Mouse (Mus musculus): Measurements from ENCODE around the gene Vps41.
A peak's percentile ranks its signal among the peaks of the same experiment; 100 is the strongest.

The Vps41 gene

GRCm38 (mm10) chr13:18791724-18792123, 74.6 kb downstream of the Vps41 start:
- no peak for DNase-seq (ENCODE audit: extremely low spot score, low spot score)

- DNase-seq (ENCODE audit: extremely low spot score, low spot score), result no peak
These were observed 77.4 kb downstream of the Vps41 start for GRCm38 (mm10) chr13:18794454-18794853.

GRCm38 (mm10) chr13:18797555-18797954, 80.5 kb downstream of the Vps41 start:
- DNase-seq (ENCODE audit: extremely low spot score, low spot score), result no peak

- no peak for DNase-seq (ENCODE audit: extremely low spot score, low spot score)
These were observed 83.3 kb downstream of the Vps41 start for GRCm38 (mm10) chr13:18800434-18800833.

- no peak for DNase-seq (ENCODE audit: extremely low spot score, low spot score)
These were observed 92.4 kb downstream of the Vps41 start for GRCm38 (mm10) chr13:18809465-18809864.

- DNase-seq (ENCODE audit: extremely low spot score, low spot score), result peak; percentile 85
These were observed 93.0 kb downstream of the Vps41 start for GRCm38 (mm10) chr13:18809978-18810675.

GRCm38 (mm10) chr13:18824420-18825123, 107.5 kb downstream of the Vps41 start:
- DNase-seq (ENCODE audit: extremely low spot score, low spot score), result no peak

GRCm38 (mm10) chr13:18827029-18827428, 109.9 kb downstream of the Vps41 start:
- DNase-seq (ENCODE audit: extremely low spot score, low spot score), result no peak

- no peak for DNase-seq (ENCODE audit: extremely low spot score, low spot score)
These were observed 113.4 kb downstream of the Vps41 start for GRCm38 (mm10) chr13:18830486-18830885.

- DNase-seq (ENCODE audit: extremely low spot score, low spot score), result no peak
These were observed 122.1 kb downstream of the Vps41 start for GRCm38 (mm10) chr13:18839231-18839630.

- no peak for DNase-seq (ENCODE audit: extremely low spot score, low spot score)
These were observed 123.3 kb downstream of the Vps41 start for GRCm38 (mm10) chr13:18840366-18840765.

- DNase-seq (ENCODE audit: extremely low spot score, low spot score), result no peak
These were observed 123.9 kb downstream of the Vps41 start for GRCm38 (mm10) chr13:18841019-18841418.

GRCm38 (mm10) chr13:18841752-18842282, 124.7 kb downstream of the Vps41 start:
- DNase-seq (ENCODE audit: extremely low spot score, low spot score), result no peak

- DNase-seq (ENCODE audit: extremely low spot score, low spot score), result no peak
These were observed 125.5 kb downstream of the Vps41 start for GRCm38 (mm10) chr13:18842556-18842955.

GRCm38 (mm10) chr13:18843546-18843945, 126.5 kb downstream of the Vps41 start:
- no peak for DNase-seq (ENCODE audit: extremely low spot score, low spot score)

- DNase-seq (ENCODE audit: extremely low spot score, low spot score), result no peak
These were observed 130.3 kb downstream of the Vps41 start for GRCm38 (mm10) chr13:18847386-18847785.

GRCm38 (mm10) chr13:18849563-18849962, 132.5 kb downstream of the Vps41 start:
- DNase-seq (ENCODE audit: extremely low spot score, low spot score), result no peak

- no peak for DNase-seq (ENCODE audit: extremely low spot score, low spot score)
These were observed 134.1 kb downstream of the Vps41 start for GRCm38 (mm10) chr13:18851182-18851581.

GRCm38 (mm10) chr13:18852718-18853117, 135.6 kb downstream of the Vps41 start:
- no peak for DNase-seq (ENCODE audit: extremely low spot score, low spot score)

GRCm38 (mm10) chr13:18856026-18856802, 139.1 kb downstream of the Vps41 start:
- DNase-seq (ENCODE audit: extremely low spot score, low spot score), result no peak

- DNase-seq (ENCODE audit: extremely low spot score, low spot score), result no peak
These were observed 141.1 kb downstream of the Vps41 start for GRCm38 (mm10) chr13:18858183-18858582.

GRCm38 (mm10) chr13:18859389-18859788, 142.3 kb downstream of the Vps41 start:
- no peak for DNase-seq (ENCODE audit: extremely low spot score, low spot score)
